Mouse (Mus musculus) T-cell, adult 2 months (primary cell): ENCODE results near the gene Hoxa7.

Experiments used
- DNase-seq: peaks from one replicate; pipeline ENCODE4 v3.0.0; 2022; ENCODE audit warnings: low spot score

Gene Hoxa7

DNA sequence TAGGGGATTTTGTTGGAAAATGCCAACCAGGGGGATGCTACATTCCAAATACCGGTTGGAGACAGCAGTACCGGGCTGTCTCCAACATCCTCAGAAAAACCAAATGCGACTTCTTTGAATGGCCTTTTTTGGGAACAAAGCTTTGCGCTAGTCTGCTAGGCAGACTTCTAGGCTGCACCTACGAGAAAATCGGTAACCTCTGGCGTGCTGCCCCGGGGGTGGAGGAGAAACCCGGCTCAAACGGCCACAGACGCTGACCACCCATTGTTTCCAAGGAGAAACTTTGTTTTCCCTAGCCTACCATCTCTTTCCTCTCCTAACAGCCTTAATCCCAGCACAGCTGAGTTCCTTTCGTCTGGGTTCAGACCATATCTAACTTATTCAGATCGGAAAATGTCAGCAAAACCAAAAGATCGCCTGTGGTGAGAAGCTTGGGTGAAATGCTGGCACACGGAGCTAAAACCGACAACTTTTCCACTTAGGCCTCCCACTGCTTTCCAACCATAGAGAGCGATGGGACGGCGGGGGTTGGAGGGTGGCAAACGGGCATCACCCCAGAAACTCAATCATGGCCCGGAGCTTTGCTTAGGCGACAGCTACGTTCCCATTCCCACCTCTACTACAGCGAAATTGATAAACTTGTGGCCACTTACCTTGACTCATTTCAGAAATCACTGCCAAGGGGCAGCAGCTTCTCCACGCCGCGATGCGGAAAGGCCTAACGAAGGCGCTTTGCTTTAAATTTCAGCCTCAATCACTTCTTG lies 18.2 kb upstream of the Hoxa7 start:
- no peak for DNase-seq

DNA sequence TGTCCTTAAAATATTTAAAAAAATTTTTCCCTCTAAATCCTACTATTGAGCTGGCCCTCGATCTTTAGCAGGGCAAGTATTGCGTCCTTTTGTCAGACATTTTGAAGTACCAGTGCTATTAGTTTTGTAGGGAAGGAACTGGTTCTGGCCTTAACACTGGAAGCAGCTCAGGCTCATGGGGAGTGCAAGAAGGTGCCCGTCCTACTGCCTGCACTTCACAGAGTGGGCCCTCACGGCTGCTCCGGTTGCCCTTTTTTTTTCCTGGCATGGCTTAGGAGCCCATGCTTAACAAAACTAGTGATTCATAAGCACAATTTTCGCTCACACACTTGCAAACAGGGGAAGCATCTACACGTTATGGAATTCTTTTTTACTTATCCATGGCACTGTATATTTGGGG lies 17.3 kb upstream of the Hoxa7 start:
- DNase-seq = no peak

DNA sequence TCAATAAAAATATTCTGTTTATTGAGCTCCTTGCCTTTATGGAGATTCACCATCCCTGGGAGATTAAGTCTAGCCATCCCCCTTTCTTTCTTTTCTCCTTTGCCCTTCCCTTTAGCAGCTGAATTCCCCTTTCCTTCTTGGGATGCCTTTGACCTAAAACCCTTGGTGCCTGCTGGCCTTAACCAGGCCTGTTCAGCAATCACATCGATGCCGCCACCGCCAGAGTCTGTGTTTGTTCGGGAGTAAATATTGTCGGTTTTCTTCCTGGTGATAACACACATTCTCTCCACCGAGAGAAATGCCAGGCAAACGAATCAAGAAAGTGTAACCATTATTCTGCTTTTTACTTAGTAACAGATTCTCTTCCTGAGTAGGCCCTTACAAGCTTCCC lies 16.5 kb upstream of the Hoxa7 start:
- no peak for DNase-seq

DNA sequence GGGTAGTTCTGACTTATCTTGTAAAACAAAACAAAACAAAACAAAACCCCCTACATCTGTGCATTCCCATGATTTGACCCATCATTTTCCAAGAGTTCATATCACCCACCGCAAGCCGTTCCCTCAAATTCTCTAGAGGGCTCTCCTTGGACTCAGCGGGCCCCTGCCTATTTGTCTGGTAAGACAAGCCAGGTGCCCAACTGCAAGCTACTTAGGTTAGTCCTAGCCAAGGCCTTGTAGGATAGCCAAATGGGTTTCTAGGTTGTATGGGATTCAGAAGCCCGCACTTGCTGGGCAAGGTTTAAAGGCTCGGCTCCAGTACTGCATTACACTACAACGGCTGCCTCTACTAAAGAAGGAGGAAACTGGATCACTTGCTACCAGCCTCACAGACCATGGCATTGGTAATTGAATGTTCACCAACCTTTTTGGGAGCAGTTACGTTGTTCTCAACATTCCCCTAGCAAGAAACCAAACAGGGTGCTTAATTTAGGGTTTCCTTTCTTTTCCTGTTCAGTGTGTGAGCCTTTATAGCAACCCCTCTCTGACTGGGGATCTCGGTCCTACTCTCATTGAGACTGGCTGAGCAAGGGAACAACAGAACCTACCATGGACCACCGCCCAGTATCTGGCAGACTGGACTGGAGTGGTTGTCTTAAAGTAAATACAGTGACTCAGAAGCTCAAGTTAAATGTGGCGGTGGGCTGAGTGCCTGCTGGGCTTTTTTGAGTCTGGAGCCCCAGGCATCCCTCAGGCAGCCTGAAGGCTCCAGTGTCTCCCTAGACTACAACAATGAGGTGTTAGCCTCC lies 15.9 kb upstream of the Hoxa7 start:
- no peak for DNase-seq

DNA sequence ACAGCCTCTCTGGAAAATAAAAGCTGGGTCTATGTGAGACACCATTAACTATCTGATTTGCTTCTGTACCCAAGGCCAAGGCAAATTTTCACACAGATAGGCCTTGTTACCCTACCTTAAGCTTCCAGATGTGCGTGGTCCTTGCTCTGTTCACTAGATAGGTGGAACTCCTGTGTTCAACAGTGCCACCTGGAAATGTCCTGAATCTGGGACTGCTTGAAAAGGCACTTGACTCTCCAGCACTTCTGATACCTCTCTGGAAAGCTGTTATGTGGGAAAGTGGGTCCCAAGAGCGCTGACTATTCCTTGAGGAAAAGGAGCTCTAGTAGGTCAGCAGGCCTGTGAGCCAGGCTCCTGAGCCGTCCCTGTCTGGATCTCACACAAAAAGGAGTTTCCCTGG lies 15.2 kb upstream of the Hoxa7 start:
- no peak for DNase-seq

DNA sequence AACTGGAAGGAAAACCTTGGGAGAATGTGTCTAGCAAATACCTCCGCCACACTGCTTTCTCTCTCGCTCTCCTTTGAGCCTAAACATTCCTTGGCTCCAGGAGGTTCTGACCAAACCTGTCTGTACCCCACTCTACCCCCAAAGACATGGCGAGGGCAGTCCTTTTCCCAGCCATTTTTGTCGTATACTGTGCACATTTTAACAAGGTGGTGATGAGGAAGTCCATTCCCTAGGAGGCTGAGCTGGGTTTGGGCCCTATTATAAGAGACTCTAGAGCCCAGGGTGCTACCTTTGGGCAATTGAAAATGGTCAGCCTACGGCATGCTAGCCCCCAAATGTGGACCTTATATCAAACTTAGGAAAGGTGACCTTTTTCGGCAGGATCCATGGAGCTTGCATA lies 14.2 kb upstream of the Hoxa7 start:
- no peak for DNase-seq

DNA sequence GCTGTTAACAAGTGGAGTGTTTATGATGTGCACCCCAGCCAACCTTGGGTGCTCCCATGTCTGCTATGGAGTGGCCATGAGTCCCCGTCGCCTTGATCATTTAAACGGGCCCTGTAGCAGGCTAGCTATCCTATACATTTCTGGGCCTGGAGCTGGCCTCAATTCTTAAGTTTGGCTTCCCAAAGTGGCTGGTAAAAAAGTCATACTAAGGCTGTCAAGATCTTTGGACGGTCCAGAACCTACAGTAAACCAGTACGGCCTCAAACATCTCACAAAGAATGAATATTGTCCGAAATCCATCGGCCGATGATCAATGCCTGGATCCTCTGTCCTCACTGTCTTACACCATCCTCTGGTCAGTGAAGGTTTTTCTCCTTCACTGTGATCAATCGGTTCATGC lies 13.6 kb upstream of the Hoxa7 start:
- DNase-seq = no peak

DNA sequence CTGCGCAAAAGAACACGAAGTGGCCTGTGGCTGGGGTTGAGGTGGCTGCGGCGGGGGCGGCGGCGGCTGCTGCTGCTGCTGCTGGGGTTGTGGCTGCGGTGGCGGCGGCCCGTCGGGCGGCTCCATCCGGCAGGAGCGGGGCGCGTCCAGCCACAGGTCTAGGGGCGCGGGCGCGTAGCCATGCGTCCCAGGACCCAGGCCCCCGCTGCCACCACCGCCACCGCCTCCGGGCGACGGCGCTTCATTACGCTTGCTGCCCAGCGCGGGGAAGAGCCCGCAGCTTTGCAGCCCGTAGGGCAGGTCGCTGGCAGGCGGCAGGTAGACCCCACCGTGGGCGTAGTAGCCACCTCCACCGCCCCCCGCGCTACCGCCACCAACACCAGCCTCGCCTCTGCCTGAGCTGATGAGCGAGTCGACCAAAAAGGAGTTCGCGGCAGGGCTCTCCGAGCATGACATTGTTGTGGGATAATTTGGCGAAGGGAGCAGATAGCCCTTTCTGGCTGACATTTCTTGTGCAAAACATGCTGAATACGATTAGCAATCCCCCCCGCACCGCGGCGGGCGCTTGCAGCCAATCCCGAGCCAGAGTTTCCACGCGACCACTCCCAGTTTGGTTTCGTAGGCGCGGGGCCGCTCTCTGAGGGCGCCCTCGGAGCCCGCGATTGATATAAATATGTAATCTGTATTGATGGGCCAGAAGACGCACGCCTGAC lies 12.9 kb upstream of the Hoxa7 start:
- no peak for DNase-seq

DNA sequence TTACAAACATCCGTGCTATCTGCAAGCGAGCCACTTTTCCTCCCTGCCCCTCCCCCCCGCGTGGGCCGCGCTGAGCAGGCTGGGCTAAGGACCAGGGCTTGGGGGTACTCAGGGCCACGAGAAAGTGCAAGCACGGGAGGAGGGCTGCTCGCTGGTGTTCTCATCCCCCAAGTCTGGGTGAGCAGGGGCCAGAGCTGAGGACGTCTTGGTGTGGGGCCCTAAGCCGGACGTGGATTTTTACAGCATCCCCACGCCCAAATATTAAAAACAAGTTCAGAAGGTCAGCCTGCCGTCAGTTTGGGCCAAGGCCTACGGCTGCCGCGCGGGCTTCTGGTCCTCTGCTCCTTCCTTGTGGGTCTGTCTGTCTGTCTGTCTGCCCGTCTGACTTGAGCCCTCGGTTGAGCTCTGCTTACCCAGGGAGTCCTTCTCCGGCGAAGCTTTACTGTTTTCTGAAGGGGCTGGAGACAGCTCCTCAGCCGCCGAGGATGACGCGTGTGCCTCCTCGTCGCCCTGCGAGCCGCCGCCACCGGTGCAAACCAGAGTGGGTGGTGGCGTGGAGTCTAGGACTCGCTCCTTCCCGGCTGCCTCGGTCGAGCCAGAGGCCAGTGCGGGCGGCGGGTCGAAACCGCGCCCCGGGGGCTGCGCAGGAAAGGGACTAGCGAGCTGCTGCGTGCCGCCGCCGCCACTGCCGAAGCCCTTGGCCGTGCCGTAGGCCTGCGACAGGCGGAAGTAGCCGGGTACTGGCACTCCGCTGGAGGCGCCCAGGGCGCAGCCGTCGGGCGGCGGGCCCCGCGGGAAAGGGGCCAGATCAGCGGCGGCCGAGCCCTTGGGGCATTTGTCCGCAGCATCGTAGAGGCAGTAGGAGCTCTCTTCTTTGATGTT lies 12.1 kb upstream of the Hoxa7 start:
- DNase-seq = no peak

DNA sequence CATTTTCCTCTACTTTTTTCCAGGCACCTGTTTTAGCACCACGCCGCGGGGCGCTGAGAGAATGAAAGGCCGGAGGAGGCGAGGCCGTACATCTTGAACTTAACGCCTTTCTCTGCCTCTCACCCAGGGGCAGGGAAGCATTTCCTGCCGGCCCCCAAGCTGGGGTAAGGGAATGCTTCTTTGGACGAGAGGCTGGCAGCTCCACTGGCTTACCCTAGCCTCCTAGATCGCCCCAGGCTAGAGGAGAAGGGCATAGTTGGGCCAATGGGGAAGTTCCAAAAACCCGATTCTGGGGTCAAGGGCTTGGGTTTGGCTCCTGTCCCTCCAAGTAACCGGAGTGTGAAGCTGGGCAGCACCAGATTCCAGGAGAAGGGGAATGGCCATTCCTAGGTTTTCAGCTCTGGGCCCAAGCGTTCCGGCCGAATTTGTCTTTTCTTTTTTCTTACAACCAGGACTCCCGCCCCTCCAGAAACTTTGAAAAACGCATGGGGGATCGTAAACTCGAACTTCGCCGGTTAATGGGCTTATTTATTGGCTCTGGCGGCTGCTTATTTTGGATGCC lies 11.4 kb upstream of the Hoxa7 start:
- no peak for DNase-seq

DNA sequence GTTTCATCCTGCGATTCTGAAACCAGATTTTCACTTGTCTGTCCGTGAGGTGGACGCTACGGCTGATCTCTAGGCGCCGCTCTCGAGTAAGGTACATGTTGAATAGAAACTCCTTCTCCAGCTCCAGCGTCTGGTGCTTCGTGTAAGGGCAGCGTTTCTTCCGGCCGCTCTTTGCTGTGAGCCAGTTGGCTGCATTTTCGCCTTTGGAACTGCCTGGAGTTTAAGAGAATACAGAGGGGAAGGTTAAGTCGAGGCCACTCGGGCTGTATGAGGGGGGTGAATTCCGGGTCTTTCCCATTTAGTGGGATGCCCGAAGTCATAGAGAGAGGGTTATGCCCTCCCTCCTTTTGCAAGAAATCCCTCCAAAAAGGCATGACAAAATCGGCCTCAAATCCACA lies 10.9 kb upstream of the Hoxa7 start:
- DNase-seq = no peak

DNA sequence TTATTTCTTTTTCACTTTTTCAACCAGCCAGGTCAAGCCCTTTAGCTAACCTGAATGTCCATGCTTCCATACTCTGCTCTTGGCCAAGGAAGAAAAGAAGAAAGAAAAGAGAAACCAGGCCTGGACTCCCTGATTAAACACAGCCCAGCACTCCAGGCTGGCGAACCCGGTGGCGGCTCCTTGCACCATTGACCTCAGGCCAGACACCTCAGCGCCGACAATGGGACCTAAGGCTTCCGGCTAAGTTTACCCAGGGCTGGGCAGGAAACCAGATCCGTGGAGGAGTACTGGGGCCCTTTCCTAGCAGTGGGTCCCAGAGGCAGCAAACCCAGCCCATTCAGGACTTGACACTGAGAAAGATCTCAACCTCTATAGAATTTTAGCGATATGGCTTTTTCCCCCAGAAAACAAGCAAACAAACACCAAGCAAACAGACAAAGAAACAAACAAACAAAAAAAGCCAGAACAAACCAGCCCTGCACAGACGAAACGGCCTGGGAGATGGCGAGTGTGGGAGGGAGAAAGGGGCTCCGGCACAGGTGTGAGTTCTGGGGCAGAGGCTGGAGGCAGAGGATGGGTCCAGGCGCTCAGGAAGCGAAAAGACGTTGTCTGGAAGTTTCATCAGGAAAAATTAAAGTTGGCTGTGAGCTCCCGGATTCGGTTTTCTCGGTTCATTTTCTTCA lies 10.4 kb upstream of the Hoxa7 start:
- no peak for DNase-seq

DNA sequence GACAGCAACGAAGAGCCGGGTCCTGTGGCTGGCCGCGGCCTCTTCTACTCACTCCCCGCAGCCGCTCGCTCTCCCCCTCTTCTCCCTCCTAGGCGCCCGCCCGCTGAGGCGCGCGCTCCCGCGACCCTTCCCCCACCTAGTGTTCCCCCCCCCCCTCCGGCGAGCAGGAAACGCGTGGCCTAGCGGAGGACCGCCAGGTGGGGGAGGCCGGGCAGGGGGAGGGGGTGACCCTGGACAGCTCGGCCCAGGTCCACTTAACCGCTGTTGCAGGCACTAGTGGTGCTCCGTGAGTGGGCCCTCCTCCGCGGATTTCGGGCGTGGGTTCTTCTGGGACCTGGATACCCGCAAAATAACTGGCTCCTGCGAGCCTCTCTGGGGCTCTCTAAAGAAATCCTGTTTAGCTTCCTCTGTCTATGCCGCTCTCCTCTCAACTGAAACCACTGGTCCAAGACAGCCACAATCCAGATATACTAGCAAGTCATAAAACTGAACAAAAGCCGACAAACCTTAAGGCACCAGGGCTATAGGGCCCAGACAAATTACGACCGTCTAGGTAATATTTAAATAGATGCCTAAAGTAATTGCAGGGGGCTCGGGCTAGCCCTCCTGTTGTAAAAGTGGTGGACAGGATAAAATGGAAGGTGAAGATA lies 9.0 kb upstream of the Hoxa7 start, which contains the start of gene Hoxa9:
Hoxa9 (minus strand) TSS at position 574 of the 650 bp plus-strand sequence.
- DNase-seq = no peak

DNA sequence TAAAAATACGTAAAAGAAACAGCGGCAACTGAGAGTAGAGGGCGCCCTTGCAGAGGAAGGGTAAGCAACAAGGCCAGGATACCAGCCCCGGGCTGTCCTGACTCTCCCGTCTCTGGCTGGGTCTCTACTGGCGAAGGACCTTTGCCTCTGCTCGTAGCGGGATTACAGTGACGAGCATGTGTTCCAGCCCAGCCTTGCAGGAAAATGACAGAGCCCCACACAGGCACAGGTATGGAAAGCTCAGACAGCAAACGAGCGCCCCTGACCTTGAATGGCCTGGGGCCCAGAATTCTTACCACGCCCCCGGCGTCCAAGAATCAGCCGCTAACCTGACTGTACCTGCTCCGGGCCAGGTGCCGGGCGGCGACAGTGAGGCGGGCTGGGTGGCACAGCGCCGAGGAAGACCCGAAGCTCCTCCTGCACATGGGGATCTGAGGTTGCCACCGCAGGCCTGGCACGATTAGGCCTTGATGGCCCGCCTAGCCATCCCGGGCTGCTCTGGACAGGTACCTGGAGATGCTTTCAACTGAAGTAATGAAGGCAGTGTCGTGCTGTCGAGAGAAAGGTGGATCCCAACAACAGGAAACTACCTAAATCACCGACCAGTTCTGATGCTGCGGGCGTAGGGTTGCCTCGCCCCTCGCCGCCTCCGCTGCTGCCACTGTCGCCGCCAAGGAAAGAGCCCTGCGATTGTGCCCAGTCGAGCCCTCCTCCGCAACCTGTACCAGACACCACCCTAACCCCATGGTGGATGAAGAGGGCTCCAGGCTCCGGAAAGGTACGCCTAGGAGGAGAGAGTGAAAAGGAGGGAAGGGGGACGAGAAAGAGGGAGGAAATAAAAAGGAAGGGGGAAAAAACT lies 8.1 kb upstream of the Hoxa7 start:
- DNase-seq = no peak

DNA sequence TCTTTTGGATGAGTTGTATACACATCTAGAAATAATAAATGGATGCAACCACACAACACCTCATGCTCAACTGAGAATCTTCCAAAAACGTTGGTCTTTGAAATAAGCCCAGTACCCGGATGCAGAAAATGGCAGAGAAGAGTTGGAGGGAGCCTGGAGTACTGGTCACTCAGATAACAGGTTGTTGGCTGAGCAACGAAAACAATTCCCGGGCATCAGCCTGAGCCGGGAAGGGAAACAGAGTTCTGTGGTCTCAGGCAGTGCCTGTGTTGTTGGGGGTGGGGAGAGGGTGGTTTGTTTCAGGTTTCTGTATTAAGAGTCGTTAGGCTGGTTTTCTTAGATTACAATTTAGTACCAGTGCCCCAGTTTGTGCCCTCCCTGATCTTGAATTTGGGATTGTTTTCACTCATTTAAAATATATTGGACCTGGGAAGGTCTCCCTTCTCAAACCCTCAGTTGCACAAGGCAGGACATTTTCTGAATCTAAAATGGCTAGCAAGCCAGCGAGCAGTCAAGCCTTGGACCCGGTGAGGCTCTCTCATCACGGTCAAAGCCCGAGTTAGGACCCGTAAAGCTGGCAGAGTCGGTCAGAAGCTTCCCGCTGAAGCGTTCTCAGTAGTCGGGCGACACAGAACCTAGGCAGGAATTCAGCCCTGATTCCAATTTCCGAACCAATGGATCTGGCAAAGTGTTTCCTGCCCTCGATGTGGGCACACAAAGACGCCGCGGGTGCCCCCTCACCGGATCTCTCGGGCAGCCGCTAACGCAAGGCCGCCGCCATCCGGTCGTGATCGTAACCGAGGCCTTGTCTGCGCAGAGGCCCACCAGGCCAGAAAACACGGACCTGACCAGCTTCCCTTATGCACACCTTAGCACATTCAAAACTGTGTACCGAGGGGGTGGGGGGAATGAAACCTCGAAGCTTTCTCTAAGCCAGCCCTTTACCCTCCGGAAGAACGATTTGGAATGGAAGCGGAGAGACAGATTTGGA lies 7.1 kb upstream of the Hoxa7 start:
- DNase-seq = no peak

DNA sequence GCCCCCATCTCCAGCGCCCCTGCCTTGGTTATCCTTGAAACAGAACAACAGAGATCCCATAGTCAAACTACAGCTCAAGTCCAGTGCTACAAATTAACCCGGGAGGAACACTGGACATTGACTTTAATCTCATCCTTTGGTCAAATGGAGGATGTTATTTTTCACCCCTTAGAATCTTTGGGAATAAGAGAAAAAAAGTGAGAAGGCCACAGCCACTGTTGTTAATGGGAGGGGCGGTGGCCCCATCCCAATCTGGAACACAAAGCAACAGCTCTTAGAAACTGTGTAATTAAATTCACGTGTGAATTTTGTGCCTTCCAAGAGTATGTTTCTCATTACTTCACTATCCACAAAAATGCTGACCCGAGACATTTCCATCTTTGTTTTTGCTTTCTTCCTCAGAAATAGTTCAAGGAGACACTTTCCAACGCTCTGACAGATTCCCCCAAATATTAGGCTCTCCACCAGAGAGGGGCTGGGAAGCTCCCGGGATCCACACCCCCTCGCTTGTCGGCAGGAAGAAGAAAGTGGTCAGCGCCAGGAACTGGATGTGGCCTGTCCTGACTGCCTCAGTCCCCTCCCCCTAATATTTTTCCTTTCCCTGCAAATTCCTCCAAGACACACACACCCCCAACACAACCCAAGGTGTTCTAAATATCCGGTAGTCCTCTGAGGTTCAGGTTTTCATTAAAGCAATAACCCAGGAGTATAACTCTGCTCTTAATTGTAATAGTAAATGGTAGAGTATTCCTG lies 6.0 kb upstream of the Hoxa7 start:
- no peak for DNase-seq

DNA sequence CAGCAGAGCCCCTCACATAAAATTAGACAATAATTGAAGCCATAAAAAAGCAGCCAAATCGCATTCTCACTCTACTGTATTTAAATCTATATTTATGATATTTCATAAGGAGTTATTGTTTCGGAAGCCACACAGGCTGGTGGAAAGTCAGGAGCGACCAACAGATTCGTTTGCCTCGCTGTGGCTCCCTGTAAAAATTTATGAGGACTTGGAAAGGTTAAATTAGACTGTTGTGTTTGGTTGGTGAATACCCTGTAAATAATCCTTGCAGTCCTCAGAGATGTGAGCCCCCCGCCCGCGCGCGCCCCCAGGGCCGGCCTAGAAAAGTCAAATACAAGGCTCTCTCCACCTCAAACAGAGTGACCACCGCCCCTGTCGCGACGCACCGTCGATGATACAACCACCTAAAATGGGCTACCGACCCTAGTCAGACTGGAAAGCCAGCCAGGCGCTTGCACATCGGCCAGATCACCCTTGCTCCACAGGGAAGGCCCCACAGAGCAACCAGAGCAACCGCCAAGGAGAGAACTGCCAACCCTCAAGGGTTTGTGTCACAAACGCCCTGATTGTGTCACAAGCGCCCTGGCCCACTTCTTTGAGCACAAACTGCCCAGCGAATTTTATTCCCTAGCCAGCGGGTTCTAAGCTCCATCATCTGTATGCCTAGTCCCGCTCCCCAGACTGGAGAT lies 5.1 kb upstream of the Hoxa7 start:
- DNase-seq = no peak
